In the genomic region with DNA sequence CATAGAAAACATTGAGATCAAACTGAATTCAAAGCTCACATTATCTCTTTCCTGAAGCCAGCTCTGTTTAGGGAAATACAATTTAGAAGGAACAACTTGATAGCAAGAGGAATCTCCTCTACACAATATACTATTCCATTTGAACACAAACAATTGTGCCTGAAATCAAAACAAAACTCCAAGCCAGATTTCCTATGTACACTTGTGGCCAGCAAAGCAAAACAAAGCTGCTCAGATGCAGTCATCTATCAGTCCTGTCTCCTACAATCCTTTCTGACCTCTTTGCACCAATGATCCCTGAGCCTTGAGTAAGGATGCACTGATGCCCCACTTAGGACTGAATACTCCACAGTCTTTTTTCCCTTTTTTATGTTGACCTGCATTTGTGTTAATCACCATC, we compare ENCODE assay signal across 15 mouse cellular contexts.
"Had no signal": no experiment of that assay in that cellular context is flagged by ENCODE, and none has a peak within 500 bp of the region (broad histone marks: within the 10 kb centered on the region; RNA-seq: fewer than 3 reads in every experiment).

No protein-coding gene starts in this region.

- H3K4me3 ChIP-seq: liver, embryonic 13.5 days; liver, embryonic 15.5 days; lung, embryonic 15.5 days; megakaryocyte, embryonic 14.5 days; midbrain, embryonic 13.5 days; midbrain, embryonic 15.5 days; neural tube, embryonic 12.5 days had no signal

- DNase-seq: liver, embryonic 13.5 days; liver, postnatal 0 days; right cerebral cortex, postnatal 14 days; thymus, adult 18-20 months; thymus, postnatal 14 days; thymus, postnatal 36 days had no signal

- H3K27ac ChIP-seq: liver, embryonic 13.5 days; liver, embryonic 15.5 days; lung, embryonic 15.5 days; macrophage; midbrain, embryonic 13.5 days; midbrain, embryonic 15.5 days; neural tube, embryonic 12.5 days had no signal

- H3K9ac ChIP-seq: liver, embryonic 13.5 days; liver, embryonic 15.5 days; liver, postnatal 0 days; lung, embryonic 15.5 days; midbrain, embryonic 13.5 days; midbrain, embryonic 15.5 days; neural tube, embryonic 12.5 days had no signal

- ATAC-seq: liver, postnatal 0 days; midbrain, embryonic 13.5 days; midbrain, embryonic 15.5 days had no signal

- H3K36me3 ChIP-seq: liver, embryonic 13.5 days; liver, embryonic 15.5 days; lung, embryonic 15.5 days; midbrain, embryonic 13.5 days; midbrain, embryonic 15.5 days; neural tube, embryonic 12.5 days had no signal

- H3K4me1 ChIP-seq: liver, embryonic 13.5 days; liver, embryonic 15.5 days; lung, embryonic 15.5 days; megakaryocyte, embryonic 14.5 days; midbrain, embryonic 13.5 days; midbrain, embryonic 15.5 days; neural tube, embryonic 12.5 days had no signal

- H3K27me3 ChIP-seq: liver, embryonic 13.5 days; liver, embryonic 15.5 days; lung, embryonic 15.5 days; megakaryocyte, embryonic 14.5 days; midbrain, embryonic 13.5 days; midbrain, embryonic 15.5 days; neural tube, embryonic 12.5 days had no signal

- H3K4me2 ChIP-seq: liver, embryonic 11.5 days; liver, embryonic 13.5 days; liver, embryonic 15.5 days; lung, embryonic 15.5 days; midbrain, embryonic 11.5 days; midbrain, embryonic 13.5 days; midbrain, embryonic 15.5 days; neural tube, embryonic 12.5 days had no signal

- H3K9me3 ChIP-seq: liver, embryonic 13.5 days; liver, embryonic 15.5 days; lung, embryonic 15.5 days; megakaryocyte, embryonic 14.5 days; midbrain, embryonic 13.5 days; midbrain, embryonic 15.5 days; neural tube, embryonic 12.5 days had no signal
